17 mouse cellular contexts compared by ENCODE assay signal in genomic region chr4:131521307-131521651, GRCm38 (mm10).
DNase-seq lines count a peak whose midpoint lies in the region.
"Had no signal": no experiment of that assay in that cellular context is flagged by ENCODE, and none has a peak within 500 bp of the region (broad histone marks: within the 10 kb centered on the region; RNA-seq: fewer than 3 reads in every experiment).

No protein-coding gene starts in this region.

- intact Hi-C loops in left cerebral cortex, postnatal 25 days (cut with DNase I), result loop anchor here (5.0 to 10.0 kb wide), 2 partner anchors 196 to 314 kb away; partner anchors contain the start of gene Ptpru
- intact Hi-C loops in left cerebral cortex, postnatal 4 days (cut with DNase I), result no loop called here

- peak; percentile 34 to 59 for DNase-seq in frontal cortex, adult 2 months (ENCODE audit: extremely low spot score in 1 of 2, low spot score in 1 of 2)
- DNase-seq in frontal cortex, postnatal 14 days (ENCODE audit: low spot score in 2 of 2), result no peak
- peak; percentile 44 to 64 for DNase-seq in left cerebral cortex, postnatal 25 days (ENCODE audit: low spot score in 2 of 2)
- DNase-seq in left cerebral cortex, postnatal 4 days, result no peak
- DNase-seq in right cerebral cortex, adult 18-20 months, result peak; percentile 50
- no peak for DNase-seq in right cerebral cortex, postnatal 25 days
- DNase-seq in right cerebral cortex, postnatal 36 days (ENCODE audit: low spot score in 2 of 2), result peak; percentile 15 to 39
- DNase-seq in kidney, adult 11 months, result no peak
- DNase-seq: adrenal gland, adult 2 months; adrenal gland, postnatal 25 days; cerebellum, adult 18-20 months; cerebellum, adult 9-10 months; gastrocnemius, postnatal 10 days; gastrocnemius, postnatal 36 days; heart, adult 2 months; heart, postnatal 14 days; heart, postnatal 4 days had no signal

Comparison
In these comparisons a context has a peak if more than half of its experiments do, and no peak if none do; other contexts are left out.
1. DNase-seq: peak in frontal cortex, adult 2 months (2 of 2), left cerebral cortex, postnatal 25 days (2 of 2), right cerebral cortex, adult 18-20 months (single experiment) and right cerebral cortex, postnatal 36 days (2 of 2); none in frontal cortex, postnatal 14 days (0 of 2), left cerebral cortex, postnatal 4 days (single experiment), right cerebral cortex, postnatal 25 days (single experiment) and kidney, adult 11 months (single experiment).